ENCODE assay signal across 17 mouse cellular contexts in genomic region chr17:50094596-50094995, GRCm38 (mm10).
A peak's percentile ranks its signal among the peaks of the same experiment; 100 is the strongest.
DNase-seq lines count a peak whose midpoint lies in the region; TF ChIP-seq lines count a peak whose summit lies in the region.
"Had no signal": no experiment of that assay in that cellular context is flagged by ENCODE, and none has a peak within 500 bp of the region (broad histone marks: within the 10 kb centered on the region; RNA-seq: fewer than 3 reads in every experiment).

No protein-coding gene starts in this region.

- DNase-seq in spleen, adult 2 months (ENCODE audit: low read depth in 1 of 2, low spot score in 2 of 2): peak; percentile 30 to 52
- DNase-seq in spleen, adult 18-20 months: no peak
- DNase-seq in B cell, adult 2 months: peak; percentile 40 to 43
- DNase-seq in frontal cortex, postnatal 25 days (ENCODE audit: low spot score in 2 of 2): no peak
- DNase-seq in left cerebral cortex, adult 18-20 months (ENCODE audit: low spot score in 2 of 2): no peak
- DNase-seq: adrenal gland, postnatal 14 days; cerebellum, adult 18-20 months; cerebellum, adult 9-11 months; cerebellum, postnatal 36 days; gastrocnemius, postnatal 36 days; heart, adult 11 months; heart, postnatal 36 days had no signal

- no peak overlapping the region for H3K4me3 ChIP-seq in spleen, adult 2 months (ENCODE audit: extremely low read depth, insufficient read depth, insufficient read length)
- no peak overlapping the region for H3K4me3 ChIP-seq in bone marrow, adult 2 months (replicated peaks; ENCODE audit: control insufficient read depth, low read depth, low read length)
- H3K4me3 ChIP-seq: embryonic facial prominence, embryonic 13.5 days; forebrain, embryonic 13.5 days; heart, embryonic 13.5 days; hindbrain, embryonic 15.5 days had no signal

- H3K36me3 ChIP-seq in spleen, adult 2 months (ENCODE audit: control insufficient read depth, insufficient read depth, low read length): no peaks in the 10 kb centered on the region
- H3K36me3 ChIP-seq: embryonic facial prominence, embryonic 13.5 days; heart, embryonic 13.5 days; hindbrain, embryonic 15.5 days had no signal

- TF ChIP-seq POLR2A in spleen, adult 2 months (IDR thresholded peaks at IDR 0.05; ENCODE audit: low read depth, low read length): no peak
- TF ChIP-seq POLR2A in bone marrow, adult 2 months (IDR thresholded peaks at IDR 0.05; ENCODE audit: borderline replicate concordance, control insufficient read depth, low read depth, low read length): no peak

- peaks cover 34% of the 10 kb centered on the region for H3K4me1 ChIP-seq in spleen, adult 2 months (ENCODE audit: control insufficient read depth, insufficient read depth, insufficient read length)
- H3K4me1 ChIP-seq in bone marrow, adult 2 months (ENCODE audit: control insufficient read depth, insufficient read depth, low read length): peaks cover 4% of the 10 kb centered on the region

- no peaks in the 10 kb centered on the region for H3K27me3 ChIP-seq in spleen, adult 2 months (ENCODE audit: control insufficient read depth, insufficient read depth, low read length)
- H3K27me3 ChIP-seq: embryonic facial prominence, embryonic 13.5 days; forebrain, embryonic 13.5 days; heart, embryonic 13.5 days; hindbrain, embryonic 15.5 days had no signal

- H3K27ac ChIP-seq in spleen, adult 2 months (ENCODE audit: insufficient read depth, low read length): peak overlapping the region; percentile 86
- H3K27ac ChIP-seq in bone marrow, adult 2 months (ENCODE audit: control insufficient read depth, insufficient read depth, low read depth, low read length, poor library complexity): peak overlapping the region; percentile 56; the same call in 1 of the 2 replicates
- H3K27ac ChIP-seq: embryonic facial prominence, embryonic 13.5 days; forebrain, embryonic 13.5 days; heart, embryonic 13.5 days; hindbrain, embryonic 15.5 days had no signal

- TF ChIP-seq CTCF in spleen, adult 2 months (IDR thresholded peaks at IDR 0.05; ENCODE audit: extremely low read depth, insufficient read depth, insufficient read length, insufficient replicate concordance): no peak
- no peak for TF ChIP-seq CTCF in bone marrow, adult 2 months (IDR thresholded peaks at IDR 0.05; ENCODE audit: control insufficient read depth, insufficient read depth, low read length)

Comparison
In these comparisons a context has a peak if more than half of its experiments do, and no peak if none do; other contexts are left out.
1. DNase-seq: peak in spleen, adult 2 months (2 of 2) and B cell, adult 2 months (2 of 2); none in spleen, adult 18-20 months (0 of 2), frontal cortex, postnatal 25 days (0 of 2) and left cerebral cortex, adult 18-20 months (0 of 2).